Mouse (Mus musculus) kidney, adult 2 months (tissue): Measurements from ENCODE around the gene Fam168a.

Experiments used
- CTCF ChIP-seq: fragments of 200-500 bp; conservative IDR thresholded peaks from 2 replicates; pipeline ENCODE4 v1.5.1; 2011; ENCODE audit warnings: low read depth, mild to moderate bottlenecking, control low read depth, low read length, moderate library complexity, mixed read lengths; ENCODE audit not compliant: insufficient read depth, insufficient read length
- POLR2A ChIP-seq: fragments of 200-500 bp; IDR thresholded peaks from one replicate; pipeline ENCODE4 v1.6.1; 2011; ENCODE audit warnings: low read depth, low read length, control low read depth

- TF ChIP-seq CTCF (no peak), POLR2A (no peak)
These were observed 28.4 kb upstream of the Fam168a start for GRCm38 (mm10) chr7:100678052-100678451.
